Comparison of ENCODE assay signal across 35 mouse cellular contexts in the genomic region with DNA sequence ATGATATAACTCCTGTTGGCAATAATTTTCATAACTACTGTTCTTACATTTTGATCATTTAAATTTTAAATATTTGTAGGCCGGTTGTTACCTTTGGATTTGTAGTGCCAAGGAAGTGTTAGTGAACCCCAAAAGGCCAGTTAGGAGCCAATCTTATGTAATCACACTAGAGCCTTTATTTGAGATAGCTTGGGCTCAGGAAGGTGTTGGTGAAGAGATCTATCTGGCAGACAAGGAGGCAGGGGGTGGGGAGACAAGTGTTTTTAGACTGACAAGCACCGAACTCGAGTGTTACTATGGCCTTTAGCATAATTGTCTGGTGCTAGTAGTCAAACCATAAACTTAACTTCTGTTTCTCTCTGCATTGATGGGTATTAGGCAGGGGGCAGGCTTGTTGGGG.
"Had no signal": no experiment of that assay in that cellular context is flagged by ENCODE, and none has a peak within 500 bp of the region (broad histone marks: within the 10 kb centered on the region; RNA-seq: fewer than 3 reads in every experiment).

No protein-coding gene starts in this region.

- DNase-seq: heart, postnatal 10 days; heart, postnatal 14 days; heart, postnatal 36 days; heart, postnatal 4 days; kidney, adult 11 months; kidney, adult 18-20 months; kidney, adult 2 months; kidney, adult 8-10 months; kidney, adult 9 months; kidney, postnatal 10 days; kidney, postnatal 14 days; kidney, postnatal 25 days; kidney, postnatal 36 days; kidney, postnatal 4 days; layer of hippocampus, adult 9-11 months; layer of hippocampus, postnatal 36 days had no signal

- H3K4me3 ChIP-seq: heart, embryonic 10.5 days; heart, embryonic 12.5 days; heart, embryonic 13.5 days; heart, embryonic 15.5 days; hindbrain, embryonic 10.5 days; hindbrain, embryonic 12.5 days; hindbrain, embryonic 13.5 days; hindbrain, embryonic 15.5 days; intestine, embryonic 15.5 days; kidney, embryonic 15.5 days; layer of hippocampus, adult 2 months had no signal

- H3K27ac ChIP-seq: heart, embryonic 10.5 days; heart, embryonic 13.5 days; heart, embryonic 15.5 days; hindbrain, embryonic 10.5 days; hindbrain, embryonic 12.5 days; hindbrain, embryonic 13.5 days; hindbrain, embryonic 14.5 days; hindbrain, embryonic 15.5 days; hindbrain, postnatal 0 days; intestine, embryonic 15.5 days; kidney, embryonic 15.5 days; kidney, postnatal 0 days; layer of hippocampus, adult 2 months had no signal

- H3K4me1 ChIP-seq: heart, embryonic 10.5 days; heart, embryonic 12.5 days; heart, embryonic 13.5 days; heart, embryonic 15.5 days; hindbrain, embryonic 10.5 days; hindbrain, embryonic 12.5 days; hindbrain, embryonic 13.5 days; hindbrain, embryonic 15.5 days; intestine, embryonic 15.5 days; kidney, embryonic 15.5 days had no signal

- H3K9ac ChIP-seq: heart, embryonic 12.5 days; heart, embryonic 13.5 days; heart, embryonic 15.5 days; hindbrain, embryonic 12.5 days; hindbrain, embryonic 13.5 days; hindbrain, embryonic 14.5 days; hindbrain, embryonic 15.5 days; intestine, embryonic 15.5 days; kidney, embryonic 15.5 days had no signal

- H3K4me2 ChIP-seq: heart, embryonic 11.5 days; heart, embryonic 12.5 days; heart, embryonic 13.5 days; heart, embryonic 15.5 days; hindbrain, embryonic 12.5 days; hindbrain, embryonic 13.5 days; hindbrain, embryonic 14.5 days; hindbrain, embryonic 15.5 days; intestine, embryonic 15.5 days; kidney, embryonic 15.5 days had no signal

- ATAC-seq: hindbrain, embryonic 16.5 days; hindbrain, postnatal 0 days; inflammation-experienced regulatory T-cells, adult 6 months; intestine, embryonic 15.5 days; intestine, embryonic 16.5 days; intestine, postnatal 0 days had no signal

- H3K36me3 ChIP-seq: heart, embryonic 10.5 days; heart, embryonic 12.5 days; heart, embryonic 13.5 days; heart, embryonic 15.5 days; hindbrain, embryonic 10.5 days; hindbrain, embryonic 12.5 days; hindbrain, embryonic 13.5 days; hindbrain, embryonic 15.5 days; intestine, embryonic 15.5 days; kidney, embryonic 15.5 days had no signal

- H3K27me3 ChIP-seq: heart, embryonic 12.5 days; heart, embryonic 13.5 days; heart, embryonic 15.5 days; hindbrain, embryonic 12.5 days; hindbrain, embryonic 13.5 days; hindbrain, embryonic 15.5 days; intestine, embryonic 15.5 days; kidney, embryonic 15.5 days had no signal

- H3K9me3 ChIP-seq: heart, embryonic 10.5 days; heart, embryonic 12.5 days; heart, embryonic 13.5 days; heart, embryonic 15.5 days; hindbrain, embryonic 10.5 days; hindbrain, embryonic 12.5 days; hindbrain, embryonic 13.5 days; hindbrain, embryonic 15.5 days; intestine, embryonic 15.5 days; kidney, embryonic 15.5 days had no signal
